Mouse (Mus musculus): ENCODE measurements at regions not wholly inside any gene's neighbourhood (a gene's known extent, or its start where the extent isn't known, plus 50 kb on each side); places are given as distances from the start of the nearest gene placed in this dataset.

GRCm38 (mm10) chr6:112133522-112133921, 140.0 kb upstream of the Lmcd1 start:
- DNase-seq = no peak

- no peak for DNase-seq
These were observed 120.8 kb upstream of the Lmcd1 start for GRCm38 (mm10) chr6:112152535-112153364.

GRCm38 (mm10) chr6:112167487-112167886, 106.1 kb upstream of the Lmcd1 start:
- no peak for DNase-seq

- no peak for DNase-seq
These were observed 97.2 kb upstream of the Lmcd1 start for GRCm38 (mm10) chr6:112176344-112176743.

GRCm38 (mm10) chr6:112187636-112188035, 85.9 kb upstream of the Lmcd1 start:
- DNase-seq = no peak

- DNase-seq = peak; percentile 17
These were observed 82.5 kb upstream of the Lmcd1 start for GRCm38 (mm10) chr6:112191032-112191431.

- peak; percentile 59 for DNase-seq
These were observed 76.1 kb upstream of the Lmcd1 start for GRCm38 (mm10) chr6:112197445-112197844.

GRCm38 (mm10) chr6:112199241-112199640, 74.3 kb upstream of the Lmcd1 start:
- no peak for DNase-seq

- no peak for DNase-seq
These were observed 71.4 kb upstream of the Lmcd1 start for GRCm38 (mm10) chr6:112202120-112202519.

GRCm38 (mm10) chr6:112203321-112203720, 70.2 kb upstream of the Lmcd1 start:
- no peak for DNase-seq

GRCm38 (mm10) chr6:112204956-112205355, 68.6 kb upstream of the Lmcd1 start:
- DNase-seq = no peak

GRCm38 (mm10) chr6:112205420-112205995, 68.0 kb upstream of the Lmcd1 start:
- DNase-seq = no peak

- DNase-seq = no peak
These were observed 66.3 kb upstream of the Lmcd1 start for GRCm38 (mm10) chr6:112207229-112207628.

- peak; percentile 43 for DNase-seq
These were observed 63.2 kb upstream of the Lmcd1 start for GRCm38 (mm10) chr6:112210238-112210950.

- DNase-seq = no peak
These were observed 56.7 kb upstream of the Lmcd1 start for GRCm38 (mm10) chr6:112216868-112217267.

- no peak for DNase-seq
These were observed 55.3 kb upstream of the Lmcd1 start for GRCm38 (mm10) chr6:112218248-112218647.

- no peak for DNase-seq
These were observed 53.9 kb upstream of the Lmcd1 start for GRCm38 (mm10) chr6:112219641-112220040.

- no peak for DNase-seq
These were observed 53.4 kb upstream of the Lmcd1 start for GRCm38 (mm10) chr6:112220149-112220548.

- no peak for DNase-seq
These were observed 52.2 kb upstream of the Lmcd1 start for GRCm38 (mm10) chr6:112221373-112221772.

GRCm38 (mm10) chr6:112223325-112223724, 50.2 kb upstream of the Lmcd1 start:
- DNase-seq = no peak

Measured in adrenal gland, adult 8-10 months (tissue).